Mouse (Mus musculus): ENCODE measurements at regions not wholly inside any gene's neighbourhood (a gene's known extent, or its start where the extent isn't known, plus 50 kb on each side); places are given as distances from the start of the nearest gene placed in this dataset.

DNA sequence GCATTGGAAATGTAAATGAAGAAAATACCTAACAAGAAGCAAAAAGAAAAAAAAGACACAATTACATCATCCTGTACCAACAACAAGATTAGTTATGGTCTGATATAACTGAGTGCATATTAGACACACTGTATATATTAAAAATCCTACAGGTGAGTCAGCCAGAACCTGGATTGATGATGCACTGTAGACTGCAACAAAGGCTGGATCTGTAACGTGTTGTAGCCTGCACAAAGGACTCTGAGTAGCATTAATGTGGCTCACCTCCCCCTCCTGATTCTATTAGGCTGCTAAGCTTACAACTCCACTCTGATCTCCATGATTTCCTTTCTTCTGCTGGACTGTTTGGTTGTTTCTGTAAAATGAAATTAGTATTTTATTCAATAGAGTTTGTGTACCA, 1383.4 kb downstream of the Defb40 start:
- no peak for DNase-seq

DNA sequence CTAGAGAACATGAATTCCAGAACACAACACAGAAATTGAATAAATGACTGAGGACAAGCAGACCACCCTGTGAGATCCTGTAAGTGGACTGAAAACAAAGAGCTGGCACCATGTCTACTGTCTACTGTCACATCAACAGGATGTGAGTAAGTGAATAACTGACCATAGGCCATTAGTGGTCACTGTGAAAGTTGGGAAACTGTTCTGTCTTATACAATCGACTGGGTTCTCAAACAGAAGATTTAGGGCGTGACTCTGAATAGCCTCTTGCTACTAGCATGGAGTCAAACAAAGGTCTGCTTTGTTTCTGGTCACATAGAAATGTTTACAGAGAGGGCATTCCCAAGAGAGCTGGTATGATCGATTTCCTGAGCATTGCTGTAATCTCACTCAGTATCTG, 1387.9 kb downstream of the Defb40 start:
- DNase-seq = peak; percentile 20

GRCm38 (mm10) chr8:17588189-17588588, 1389.9 kb downstream of the Defb40 start:
- DNase-seq = no peak

GRCm38 (mm10) chr8:17587261-17587861, 1390.7 kb downstream of the Defb40 start:
- no peak for DNase-seq
